Mouse (Mus musculus): ENCODE measurements around the gene Mrfap1. TPM values are rescaled to one million over a fixed set of nuclear protein-coding genes. Genes with fewer than 3 reads are reported as not detected.

Gene Mrfap1
- polyA plus RNA-seq, 1 experiment from 2014 or later = 355 TPM

DNA sequence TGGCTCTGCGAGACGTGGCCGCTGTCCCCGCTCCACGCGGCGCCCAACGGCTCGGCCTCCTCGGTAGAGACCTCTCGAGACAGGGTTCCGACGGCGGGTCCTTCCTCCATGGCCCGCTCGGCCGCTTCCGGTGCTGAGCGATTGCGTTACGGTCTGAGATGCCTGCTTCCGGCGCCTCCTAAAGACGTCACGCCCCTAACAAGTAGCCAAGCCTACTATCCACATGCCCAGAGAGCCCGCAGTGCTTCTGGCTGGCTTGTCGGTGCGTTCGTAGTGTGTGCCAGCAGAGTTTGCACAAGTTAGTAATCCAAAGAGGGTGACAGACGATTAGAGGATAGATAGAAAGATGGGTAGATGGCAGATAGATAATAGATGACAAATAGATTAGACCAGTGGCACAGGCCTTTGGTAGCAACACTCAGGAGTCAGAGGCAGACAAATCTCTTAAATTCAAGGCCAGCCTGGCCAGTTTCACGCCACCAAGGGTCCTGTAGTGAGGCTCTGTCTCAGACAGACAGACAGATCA is 48.0 kb downstream of the Mrfap1 start, which contains the start of gene Bloc1s4:
Gene Bloc1s4, minus strand, starts transcription at position 115 of the 526 bp plus-strand sequence.
- H3K9me3 ChIP-seq (ENCODE audit: control insufficient read depth, low read length) = no peaks in the 10 kb centered on the region
- peaks cover 12% of the 10 kb centered on the region for H3K4me1 ChIP-seq (ENCODE audit: control insufficient read depth, insufficient read depth, low read length)
- no peaks in the 10 kb centered on the region for H3K27me3 ChIP-seq (ENCODE audit: control insufficient read depth, insufficient read depth, low read length)
- peak within 1 kb of the TSS; percentile 81 for H3K9ac ChIP-seq (replicated peaks; ENCODE audit: low read length)
- H3K4me3 ChIP-seq (replicated peaks; ENCODE audit: low read depth, low read length) = peak within 1 kb of the TSS; percentile 97
- DNase-seq (peak; percentile 98), ATAC-seq (ENCODE audit: low FRiP score, low TSS enrichment) (peak; percentile 97)
- H3K36me3 ChIP-seq (ENCODE audit: control insufficient read depth, insufficient read depth, low read length) = no peaks in the 10 kb centered on the region
- WGBS = 4% methylated on average over 31 of the region's 31 CpGs
- H3K4me2 ChIP-seq (ENCODE audit: low read length) = peak within 1 kb of the TSS; percentile 98
- H3K27ac ChIP-seq (replicated peaks; ENCODE audit: low read depth, low read length) = peak within 1 kb of the TSS; percentile 27; the same call in 1 of the 2 replicates

DNA sequence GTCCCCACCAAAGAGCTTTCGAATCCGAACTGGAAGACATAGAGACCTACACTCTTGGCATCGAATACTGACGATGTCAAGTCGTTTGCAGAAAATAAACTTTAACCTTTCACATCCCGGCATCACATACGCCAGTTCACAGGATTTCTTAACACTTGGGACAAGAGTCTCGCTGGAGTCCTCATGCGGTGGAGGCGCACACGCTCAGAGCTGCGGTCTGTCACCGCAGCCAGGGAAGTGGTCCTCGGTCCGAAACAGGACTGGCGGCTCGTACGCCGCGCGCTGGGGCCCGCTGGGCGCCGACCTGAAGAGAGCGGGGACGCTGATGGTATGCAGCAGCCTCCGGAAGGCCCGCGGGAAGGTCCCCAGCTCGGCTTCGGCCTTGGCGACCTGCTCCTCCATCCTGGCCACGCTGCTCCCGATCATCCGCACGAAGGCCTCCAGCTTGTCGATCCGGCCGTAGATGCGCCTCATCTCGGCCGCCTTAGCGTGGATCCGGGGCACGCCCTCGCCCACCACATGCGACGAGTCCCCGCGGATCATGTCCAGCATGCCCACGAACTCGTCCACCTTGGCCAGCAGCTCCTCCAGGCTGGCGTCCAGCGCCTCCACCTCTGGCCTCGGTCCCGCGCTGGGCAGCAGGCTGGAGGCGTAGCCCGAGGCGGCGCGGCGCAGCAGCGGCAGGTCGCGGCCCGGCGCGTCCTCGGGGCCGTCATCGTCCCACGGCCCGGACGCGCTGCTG is 48.6 kb downstream of the Mrfap1 start:
- Histone ChIP-seq H3K4me3 (replicated peaks; ENCODE audit: low read depth, low read length) (peak overlapping the region; percentile 97), H3K4me2 (ENCODE audit: low read length) (peak overlapping the region; percentile 98), H3K27me3 (ENCODE audit: control insufficient read depth, insufficient read depth, low read length) (no peaks in the 10 kb centered on the region), H3K9ac (replicated peaks; ENCODE audit: low read length) (peak overlapping the region; percentile 81), H3K27ac (replicated peaks; ENCODE audit: low read depth, low read length) (peak overlapping the region; percentile 27; the same call in 1 of the 2 replicates), H3K36me3 (ENCODE audit: control insufficient read depth, insufficient read depth, low read length) (no peaks in the 10 kb centered on the region), H3K4me1 (ENCODE audit: control insufficient read depth, insufficient read depth, low read length) (peaks cover 12% of the 10 kb centered on the region), H3K9me3 (ENCODE audit: control insufficient read depth, low read length) (no peaks in the 10 kb centered on the region)
- ATAC-seq (ENCODE audit: low FRiP score, low TSS enrichment) = peak; percentile 73
- WGBS = 3% methylated on average over 76 of the region's 76 CpGs
- DNase-seq = peak; percentile 12

DNA sequence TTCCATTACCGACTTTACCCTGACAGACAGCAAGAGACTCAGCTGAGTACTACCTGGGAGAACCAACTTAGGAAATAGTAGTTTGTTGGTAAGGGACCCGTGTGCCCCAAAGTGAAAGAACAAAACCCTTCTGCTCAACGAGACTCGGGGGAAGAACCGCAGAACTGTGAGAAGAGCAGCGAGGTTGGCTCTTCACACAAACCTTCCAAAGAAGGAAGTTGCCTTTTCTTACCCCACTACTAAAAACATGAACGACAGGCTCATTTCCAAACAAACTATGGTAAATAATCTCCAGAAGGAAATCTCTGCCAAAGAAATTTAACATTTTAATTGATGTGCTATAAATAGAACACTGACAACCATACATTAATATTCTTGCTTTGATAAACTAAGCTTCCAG is 49.5 kb downstream of the Mrfap1 start:
- ATAC-seq (ENCODE audit: low FRiP score, low TSS enrichment) (no peak), DNase-seq (no peak)
- H3K27me3 ChIP-seq (ENCODE audit: control insufficient read depth, insufficient read depth, low read length) = no peaks in the 10 kb centered on the region
- 0 out of 2 replicates have a peak overlapping the region, but pooled peaks have one; percentile 4 for H3K9ac ChIP-seq (replicated peaks; ENCODE audit: low read length)
- no peaks in the 10 kb centered on the region for H3K9me3 ChIP-seq (ENCODE audit: control insufficient read depth, low read length)
- H3K27ac ChIP-seq (replicated peaks; ENCODE audit: low read depth, low read length) = no peak overlapping the region
- no peaks in the 10 kb centered on the region for H3K36me3 ChIP-seq (ENCODE audit: control insufficient read depth, insufficient read depth, low read length)
- peaks cover 12% of the 10 kb centered on the region for H3K4me1 ChIP-seq (ENCODE audit: control insufficient read depth, insufficient read depth, low read length)
- H3K4me2 ChIP-seq (ENCODE audit: low read length) = peak overlapping the region; percentile 98
- peak overlapping the region; percentile 97; the same call in 1 of the 2 replicates for H3K4me3 ChIP-seq (replicated peaks; ENCODE audit: low read depth, low read length)
- 88% methylated on average over 7 of the region's 7 CpGs for WGBS

Other genes with a start within 250 kb of the Mrfap1 start
- gene Tbc1d14, start 203.5 kb downstream of the Mrfap1 start, polyA plus RNA-seq (2014; fragmentation: Nextera tagmentation; extraction: Ambion mirVana) = 69.3 and 81.0 TPM in 2 replicates
- 38.8 and 53.7 TPM in 2 replicates for gene D5Ertd579e, start 100.7 kb downstream of the Mrfap1 start, polyA plus RNA-seq (2014; fragmentation: Nextera tagmentation; extraction: Ambion mirVana)
- gene Bloc1s4, start 48.1 kb downstream of the Mrfap1 start, polyA plus RNA-seq (2014; fragmentation: Nextera tagmentation; extraction: Ambion mirVana) = 28.6 and 28.8 TPM in 2 replicates
- gene Man2b2, start 33.9 kb upstream of the Mrfap1 start, polyA plus RNA-seq (2014; fragmentation: Nextera tagmentation; extraction: Ambion mirVana) = 7.8 and 10.3 TPM in 2 replicates
- gene Ppp2r2c, start 71.7 kb upstream of the Mrfap1 start, polyA plus RNA-seq (2014; fragmentation: Nextera tagmentation; extraction: Ambion mirVana) = 38.3 and 44.6 TPM in 2 replicates
- 4.6 and 5.2 TPM in 2 replicates for gene Wfs1, start 192.4 kb upstream of the Mrfap1 start, polyA plus RNA-seq (2014; fragmentation: Nextera tagmentation; extraction: Ambion mirVana)

All from midbrain, embryonic 14.5 days (tissue).